Mouse (Mus musculus) gastrocnemius, adult 8-10 months (tissue): ENCODE data around the gene Klhl8. TPM values are rescaled to one million over a fixed set of nuclear protein-coding genes. Genes with fewer than 3 reads are reported as not detected.

Source experiments
- DNase-seq, 2 experiments: peaks; one replicate each; pipeline ENCODE4 v3.0.0; 2022; ENCODE audit warnings: low spot score in 2 of 2
- total RNA-seq, 4 experiments: library from RNA; stranded (reverse); gene quantifications; 2 replicates each; pipeline ENCODE4 v1.2.4; 2022

Gene Klhl8
- total RNA-seq, 4 experiments from 2014 or later = 24.2 to 29.4 (median 27.6) TPM

DNA sequence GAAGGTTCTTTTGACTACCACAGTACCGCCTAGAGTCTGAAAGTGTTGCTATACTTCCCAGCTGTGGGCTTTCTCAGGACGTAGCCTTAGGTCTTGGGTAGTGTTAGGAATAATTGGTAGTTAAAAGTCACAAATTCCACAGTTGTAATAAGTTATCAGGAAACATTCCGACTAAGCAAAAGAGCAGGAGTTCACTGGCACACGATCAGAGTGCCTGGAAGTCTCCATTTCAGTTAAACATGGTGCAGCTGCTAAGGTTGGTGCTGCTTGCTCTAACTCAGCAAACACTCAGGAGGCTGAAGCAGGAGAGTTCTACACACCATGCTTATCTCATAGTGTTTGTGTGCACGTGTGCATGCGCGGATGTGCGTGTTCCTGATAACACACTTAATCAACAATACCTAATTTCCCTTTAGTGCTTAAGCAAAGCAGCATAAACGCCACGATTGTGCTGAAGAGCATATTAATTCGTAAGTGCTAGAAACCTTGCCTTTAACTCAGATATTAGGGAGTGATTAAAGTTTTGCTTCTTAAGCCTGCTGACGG lies 97.0 kb downstream of the Klhl8 start:
- DNase-seq = no peak

GRCm38 (mm10) chr5:103813291-103813690 lies 97.8 kb downstream of the Klhl8 start:
- DNase-seq = no peak

Other genes with a start within 250 kb of the Klhl8 start
- 10 to 100 TPM; 33.8 to 47.9 (median 40.8) TPM for gene Aff1, start 218.9 kb downstream of the Klhl8 start, total RNA-seq
- not detected for gene Hsd17b13, start 66.2 kb upstream of the Klhl8 start, total RNA-seq
- 1 to 10 TPM; 4.8 to 8.4 (median 7.0) TPM for gene Hsd17b11, start 110.7 kb upstream of the Klhl8 start, total RNA-seq
- gene Nudt9, start 135.0 kb upstream of the Klhl8 start, total RNA-seq = 10 to 100 TPM; 62.8 to 74.7 (median 69.1) TPM
- gene Gm17660, start 166.3 kb upstream of the Klhl8 start, total RNA-seq = not detected
- gene Sparcl1, start 202.5 kb upstream of the Klhl8 start, total RNA-seq = 100 to 1,000 TPM in 2 of 4 experiments, 10 to 100 TPM in 2; 70.3 to 108 (median 94.1) TPM